Mouse (Mus musculus) midbrain, embryonic 14.5 days (tissue): ENCODE results near the gene Naif1. TPM values are rescaled to one million over a fixed set of nuclear protein-coding genes. Genes with fewer than 3 reads are reported as not detected.

ENCODE experiments used
- ATAC-seq: fragments of 200-750 bp; cut with Nextera tagmentation; 2 replicates; pipeline ENCODE4 v1.8.0; 2017; ENCODE audit warnings: moderate number of reproducible peaks, moderate library complexity; ENCODE audit not compliant: low FRiP score, low TSS enrichment
- DNase-seq: peaks from one replicate; pipeline ENCODE4 v3.0.0-alpha.2; 2015
- H3K27ac ChIP-seq: fragments of 300-500 bp; sonication (generic); replicated peaks from 2 replicates; pipeline ENCODE4 v1.5.1; 2014; ENCODE audit warnings: mild to moderate bottlenecking, low read depth, low read length, moderate library complexity
- H3K27me3 ChIP-seq: fragments of 300-500 bp; sonication (generic); 2 replicates; pipeline ENCODE4 v1.6.1; 2014; ENCODE audit warnings: low read length, control low read depth, mixed read lengths; ENCODE audit not compliant: control insufficient read depth, insufficient read depth
- H3K36me3 ChIP-seq: fragments of 300-500 bp; sonication (generic); 2 replicates; pipeline ENCODE4 v1.6.1; 2014; ENCODE audit warnings: low read length, control low read depth; ENCODE audit not compliant: control insufficient read depth, insufficient read depth
- H3K4me1 ChIP-seq: fragments of 300-500 bp; sonication (generic); 2 replicates; pipeline ENCODE4 v1.6.1; 2014; ENCODE audit warnings: mild to moderate bottlenecking, antibody characterized with exemption, low read length, control low read depth; ENCODE audit not compliant: control insufficient read depth, insufficient read depth
- H3K4me2 ChIP-seq: fragments of 300-500 bp; sonication (generic); 2 replicates; pipeline ENCODE4 v1.6.1; 2014; ENCODE audit warnings: mild to moderate bottlenecking, low read length, moderate library complexity
- H3K4me3 ChIP-seq: fragments of 300-500 bp; sonication (generic); replicated peaks from 2 replicates; pipeline ENCODE4 v1.5.1; 2014; ENCODE audit warnings: low read depth, low read length
- H3K9ac ChIP-seq: fragments of 300-500 bp; sonication (generic); replicated peaks from 2 replicates; pipeline ENCODE4 v1.6.1; 2014; ENCODE audit warnings: mild to moderate bottlenecking, low read length, moderate library complexity
- H3K9me3 ChIP-seq: fragments of 300-500 bp; sonication (generic); 2 replicates; pipeline ENCODE4 v1.6.1; 2016; ENCODE audit warnings: low read length, control low read depth, mixed read lengths; ENCODE audit not compliant: control insufficient read depth
- WGBS: fragments of 180-500 bp; shearing (Covaris S2); extraction: QIAGEN DNeasy Blood & Tissue Kit; methylation state at CpG from one replicate; pipeline ENCODE4 v1.1.7; 2014; 5-methylcytosine and 5-hydroxymethylcytosine counted together
- polyA plus RNA-seq: library from polyadenylated mRNA; unstranded; fragments of >200 nt; fragmentation: Nextera tagmentation; extraction: Ambion mirVana; gene quantifications from 2 replicates; pipeline ENCODE4 v1.2.1, GENCODE M21; 2014

Gene Naif1
- polyA plus RNA-seq, 1 experiment from 2014 or later, result 5.6 TPM

DNA sequence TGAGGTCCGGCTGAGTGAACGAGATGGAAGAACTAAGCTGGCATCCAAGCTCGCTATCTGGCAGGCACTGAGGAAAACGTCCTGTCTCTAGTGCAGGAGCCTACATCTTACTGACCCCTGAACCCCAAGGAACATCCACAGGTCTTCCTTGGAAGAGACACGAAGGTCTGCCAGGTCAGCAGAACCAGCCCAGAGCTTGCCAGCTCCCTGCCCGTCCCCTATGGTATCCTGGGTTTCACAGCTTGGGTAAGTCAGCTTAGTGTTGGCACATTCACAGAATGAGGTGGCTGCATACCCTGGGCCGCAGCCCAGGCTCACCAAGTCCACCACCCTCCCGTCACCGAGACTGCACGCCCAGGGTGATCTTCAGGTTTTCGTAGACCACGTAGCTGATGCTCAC is 34.5 kb upstream of the Naif1 start:
- H3K4me1 ChIP-seq, result no peaks in the 10 kb centered on the region
- no peaks in the 10 kb centered on the region for H3K27me3 ChIP-seq
- H3K9ac ChIP-seq, result no peak overlapping the region
- peaks cover 72% of the 10 kb centered on the region for H3K36me3 ChIP-seq
- H3K4me3 ChIP-seq, result no peak overlapping the region
- ATAC-seq (no peak), DNase-seq (no peak)
- no peak overlapping the region for H3K27ac ChIP-seq
- 94% methylated on average over 12 of the region's 12 CpGs for WGBS
- H3K4me2 ChIP-seq, result no peak overlapping the region
- H3K9me3 ChIP-seq, result no peaks in the 10 kb centered on the region

DNA sequence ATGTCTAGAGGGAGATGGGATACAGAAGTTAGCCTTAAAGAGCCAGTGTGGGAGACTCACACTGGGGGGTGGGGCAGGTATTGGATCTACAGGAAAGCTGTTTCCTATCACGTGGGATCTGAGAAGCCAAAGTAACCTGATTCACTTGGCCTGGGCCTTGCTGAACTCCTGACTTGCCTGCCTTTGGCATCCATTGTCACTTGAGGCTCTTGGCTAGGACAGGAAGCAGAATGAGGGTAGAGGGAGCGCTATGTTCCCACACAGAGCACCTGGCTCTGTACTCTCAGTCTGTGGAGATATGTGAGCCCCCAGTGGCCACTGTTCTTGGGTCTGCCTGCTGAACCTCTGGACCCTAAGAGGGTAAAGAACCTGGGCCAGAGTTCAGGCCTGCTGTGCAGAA is 33.7 kb upstream of the Naif1 start:
- Histone ChIP-seq H3K27me3 (no peaks in the 10 kb centered on the region), H3K9me3 (no peaks in the 10 kb centered on the region), H3K4me3 (no peak overlapping the region), H3K9ac (no peak overlapping the region), H3K36me3 (peaks cover 79% of the 10 kb centered on the region), H3K4me2 (no peak overlapping the region), H3K27ac (no peak overlapping the region), H3K4me1 (no peaks in the 10 kb centered on the region)
- WGBS, result 88% methylated on average over 2 of the region's 2 CpGs
- DNase-seq (no peak), ATAC-seq (no peak)

DNA sequence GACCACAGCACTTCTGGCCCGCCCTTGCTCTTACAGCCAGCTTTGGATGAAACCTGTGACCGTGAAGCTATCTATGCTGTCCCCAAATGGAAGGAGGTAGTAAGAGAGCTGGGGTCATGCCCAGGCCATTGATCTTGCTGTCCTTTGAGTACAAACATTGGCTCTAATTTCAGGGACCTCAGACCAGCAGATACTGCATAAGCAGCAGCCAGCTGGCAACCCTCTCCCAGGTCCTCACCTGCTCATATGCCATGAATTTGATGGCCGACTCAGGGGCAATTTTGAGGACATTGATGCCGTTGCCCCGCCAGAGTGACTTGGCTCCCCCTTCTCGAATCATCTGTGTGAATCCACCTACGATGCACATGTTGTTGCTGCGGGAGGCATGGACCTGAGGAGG is 32.8 kb upstream of the Naif1 start:
- Histone ChIP-seq H3K27ac (no peak overlapping the region), H3K27me3 (no peaks in the 10 kb centered on the region), H3K4me2 (no peak overlapping the region), H3K9me3 (no peaks in the 10 kb centered on the region), H3K36me3 (peaks cover 80% of the 10 kb centered on the region), H3K4me3 (no peak overlapping the region), H3K4me1 (no peaks in the 10 kb centered on the region), H3K9ac (no peak overlapping the region)
- DNase-seq, result no peak
- ATAC-seq, result no peak
- 94% methylated on average over 8 of the region's 8 CpGs for WGBS

DNA sequence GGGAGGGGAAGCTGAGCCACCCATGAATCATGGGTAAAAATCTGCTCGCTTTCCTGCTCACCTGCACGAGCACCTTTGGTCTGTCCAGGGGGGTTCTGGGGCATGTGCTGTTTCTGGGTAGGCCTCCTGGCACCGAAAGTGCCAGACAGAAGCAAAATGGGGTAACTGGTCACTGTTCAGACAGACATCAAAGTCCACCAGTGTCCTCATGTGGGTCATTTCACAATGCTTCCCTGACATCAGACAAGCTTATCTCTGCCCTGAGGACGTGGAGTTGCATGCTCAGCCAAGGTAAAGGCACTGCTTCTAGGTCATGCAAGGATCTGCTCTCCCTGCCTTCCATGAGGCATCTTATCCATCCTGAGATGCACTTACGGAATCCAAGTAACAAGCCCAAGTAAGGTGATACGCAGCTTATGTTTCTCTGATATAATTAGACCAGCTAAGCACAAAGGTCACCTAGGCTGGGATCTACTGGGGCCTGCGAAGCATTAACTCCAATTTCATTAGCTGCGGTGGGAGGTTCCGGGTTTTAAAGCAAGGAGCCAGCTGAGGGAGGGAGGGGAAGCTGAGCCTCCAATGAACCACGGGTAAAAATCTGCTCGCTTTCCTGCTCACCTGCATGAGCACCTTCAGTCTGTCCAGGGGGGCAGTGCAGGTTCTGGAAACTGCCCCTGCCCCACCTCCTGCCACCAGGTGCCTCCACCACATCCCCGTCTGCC is 31.7 kb upstream of the Naif1 start:
- peaks cover 8% of the 10 kb centered on the region for H3K4me1 ChIP-seq
- DNase-seq (no peak), ATAC-seq (no peak)
- peaks cover 80% of the 10 kb centered on the region for H3K36me3 ChIP-seq
- H3K4me3 ChIP-seq, result no peak overlapping the region
- no peaks in the 10 kb centered on the region for H3K9me3 ChIP-seq
- no peak overlapping the region for H3K9ac ChIP-seq
- no peak overlapping the region for H3K27ac ChIP-seq
- H3K27me3 ChIP-seq, result no peaks in the 10 kb centered on the region
- H3K4me2 ChIP-seq, result no peak overlapping the region
- 92% methylated on average over 12 of the region's 12 CpGs for WGBS

DNA sequence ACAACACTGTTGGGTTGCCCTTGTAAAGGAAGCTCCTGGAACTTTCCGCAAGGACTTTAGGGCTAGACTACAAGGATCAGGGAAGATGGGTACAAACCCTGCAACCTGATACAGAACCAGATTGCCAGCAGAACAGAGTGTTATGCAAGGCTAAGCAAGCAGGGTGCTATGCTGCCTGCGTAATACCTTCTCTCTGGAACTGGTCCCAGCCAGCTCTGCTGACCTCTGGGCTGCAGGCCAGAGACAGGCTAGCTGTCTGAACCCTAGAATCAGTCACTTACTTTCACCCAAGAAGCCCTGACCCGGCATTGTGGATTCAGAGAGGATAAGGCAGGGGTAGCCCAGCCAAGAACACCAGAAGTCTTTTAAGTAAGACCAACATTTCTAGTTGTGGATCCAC is 30.9 kb upstream of the Naif1 start:
- no peaks in the 10 kb centered on the region for H3K9me3 ChIP-seq
- DNase-seq (no peak), ATAC-seq (no peak)
- H3K4me1 ChIP-seq, result peaks cover 16% of the 10 kb centered on the region
- no peaks in the 10 kb centered on the region for H3K27me3 ChIP-seq
- 95% methylated on average over 3 of the region's 3 CpGs for WGBS
- H3K36me3 ChIP-seq, result peaks cover 72% of the 10 kb centered on the region
- H3K4me3 ChIP-seq, result no peak overlapping the region
- H3K27ac ChIP-seq, result no peak overlapping the region
- H3K4me2 ChIP-seq, result no peak overlapping the region
- no peak overlapping the region for H3K9ac ChIP-seq

DNA sequence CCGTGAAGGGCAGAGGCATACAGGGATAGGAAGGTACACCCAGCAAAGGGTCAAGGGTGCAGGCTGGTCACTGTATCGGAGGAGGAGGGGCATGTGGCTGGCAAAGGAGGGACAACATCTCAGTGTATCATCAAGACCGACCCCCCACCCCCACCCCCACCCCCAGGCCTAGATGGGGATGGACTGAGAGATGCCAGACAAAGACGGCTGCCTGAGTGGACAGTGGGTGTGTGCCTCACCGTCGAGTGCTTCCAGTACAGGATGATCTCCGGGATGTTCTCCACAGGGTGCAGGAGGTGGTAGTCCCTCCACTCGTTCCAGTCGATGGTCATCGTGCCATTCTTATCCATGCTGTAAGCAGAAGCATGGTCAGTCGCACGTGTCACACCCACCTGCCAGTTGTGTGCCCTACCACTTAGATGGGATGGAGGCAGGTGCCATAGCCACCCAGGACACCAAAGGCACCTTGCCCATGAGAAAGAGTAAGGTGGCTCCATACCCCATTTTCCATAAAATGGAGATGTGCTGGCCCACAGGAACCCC is 30.1 kb upstream of the Naif1 start:
- Histone ChIP-seq H3K4me2 (no peak overlapping the region), H3K36me3 (peaks cover 64% of the 10 kb centered on the region), H3K9me3 (no peaks in the 10 kb centered on the region), H3K4me3 (no peak overlapping the region), H3K27me3 (no peaks in the 10 kb centered on the region), H3K9ac (no peak overlapping the region), H3K4me1 (peaks cover 18% of the 10 kb centered on the region), H3K27ac (no peak overlapping the region)
- 93% methylated on average over 12 of the region's 12 CpGs for WGBS
- ATAC-seq, result no peak
- DNase-seq, result no peak

DNA sequence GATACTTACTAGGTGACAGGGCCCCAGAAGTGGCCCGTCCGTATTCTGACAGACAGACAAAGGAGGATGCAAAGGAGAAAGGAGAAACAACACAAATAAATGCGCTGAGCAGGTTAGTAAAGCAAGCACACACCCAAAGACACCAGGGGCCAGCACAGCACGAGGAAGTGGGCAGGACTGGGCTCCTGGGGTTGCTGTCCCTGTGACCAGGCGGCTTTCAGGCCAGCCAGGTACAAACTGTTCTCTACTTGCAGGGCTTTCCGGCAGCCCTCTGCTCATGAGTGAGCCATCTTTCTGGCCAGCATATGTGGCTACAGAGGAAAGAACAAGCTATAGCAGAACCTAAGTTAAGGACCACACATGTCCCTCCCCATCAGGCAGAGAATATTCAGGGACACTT is 29.6 kb upstream of the Naif1 start:
- 90% methylated on average over 6 of the region's 6 CpGs for WGBS
- Histone ChIP-seq H3K4me3 (no peak overlapping the region), H3K27me3 (no peaks in the 10 kb centered on the region), H3K27ac (no peak overlapping the region), H3K4me1 (peaks cover 18% of the 10 kb centered on the region), H3K36me3 (peaks cover 59% of the 10 kb centered on the region), H3K9me3 (no peaks in the 10 kb centered on the region), H3K4me2 (no peak overlapping the region), H3K9ac (no peak overlapping the region)
- no peak for DNase-seq
- no peak for ATAC-seq

DNA sequence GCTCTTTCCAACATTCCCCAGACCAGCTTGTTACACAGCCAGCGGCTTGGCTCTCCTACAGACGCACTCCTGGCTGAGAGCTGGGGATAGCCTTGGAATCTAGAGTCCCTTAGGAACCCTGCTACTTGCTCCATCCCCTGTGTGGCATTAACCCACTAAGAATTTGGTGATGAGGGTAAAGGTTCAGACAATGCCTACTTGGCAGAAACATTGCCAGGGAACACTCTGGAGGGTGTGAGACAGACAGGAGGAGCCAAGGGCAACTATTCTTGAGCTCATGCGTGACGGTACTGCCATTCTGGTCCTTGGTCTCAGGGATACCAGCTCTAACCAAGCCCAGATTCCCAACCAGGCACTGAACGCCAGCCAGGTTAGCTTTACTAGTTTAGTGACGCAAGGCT is 28.4 kb upstream of the Naif1 start:
- H3K27ac ChIP-seq, result no peak overlapping the region
- H3K4me1 ChIP-seq, result peaks cover 18% of the 10 kb centered on the region
- H3K27me3 ChIP-seq, result no peaks in the 10 kb centered on the region
- peaks cover 47% of the 10 kb centered on the region for H3K36me3 ChIP-seq
- no peak overlapping the region for H3K4me2 ChIP-seq
- DNase-seq, result no peak
- no peak overlapping the region for H3K4me3 ChIP-seq
- WGBS, result 93% methylated on average over 6 of the region's 6 CpGs
- no peak for ATAC-seq
- no peaks in the 10 kb centered on the region for H3K9me3 ChIP-seq
- H3K9ac ChIP-seq, result no peak overlapping the region
